Mouse (Mus musculus): ENCODE data around the gene Socs3. TPM values are rescaled to one million over a fixed set of nuclear protein-coding genes. Genes with fewer than 3 reads are reported as not detected.

The Socs3 gene
- polyA plus RNA-seq, 1 experiment from 2014 or later = 13.2 TPM

- Histone ChIP-seq H3K9me3 (replicated peaks) (no peaks in the 10 kb centered on the region), H3K4me3 (0 out of 2 replicates have a peak overlapping the region, but pooled peaks have one; percentile 7), H3K27ac (no peak overlapping the region), H3K27me3 (ENCODE audit: low read depth, poor library complexity, severe bottlenecking) (no peaks in the 10 kb centered on the region), H3K4me1 (peaks cover 19% of the 10 kb centered on the region), H3K36me3 (no peaks in the 10 kb centered on the region)
- WGBS = 81% methylated on average over 11 of the region's 11 CpGs
- no peak for DNase-seq (ENCODE audit: low spot score)
Observed at GRCm38 (mm10) chr11:117918541-117918940, 51.3 kb downstream of the Socs3 start.

Small RNAs within 50 kb of the gene (microRNA-seq; reads per million reads assigned to microRNA genes)
- gene Mir6933 = not detected

Other genes starting within 250 kb of the Socs3 start
- gene Tmc8, start 188.0 kb downstream of the Socs3 start, polyA plus RNA-seq (2016; fragmentation: Nextera tagmentation; extraction: Ambion mirVana) = 1.4 and 1.5 TPM in 2 replicates
- 25.1 and 28.2 TPM in 2 replicates for gene Tmc6, start 187.8 kb downstream of the Socs3 start, polyA plus RNA-seq (2016; fragmentation: Nextera tagmentation; extraction: Ambion mirVana)
- gene 6030468B19Rik, start 172.4 kb downstream of the Socs3 start, polyA plus RNA-seq (2016; fragmentation: Nextera tagmentation; extraction: Ambion mirVana) = 1.6 and 2.3 TPM in 2 replicates
- gene Gm20708, start 160.4 kb downstream of the Socs3 start, polyA plus RNA-seq (2016; fragmentation: Nextera tagmentation; extraction: Ambion mirVana) = 0.23 and 0.58 TPM in 2 replicates
- gene Syngr2, start 160.4 kb downstream of the Socs3 start, polyA plus RNA-seq (2016; fragmentation: Nextera tagmentation; extraction: Ambion mirVana) = 24.4 and 31.3 TPM in 2 replicates
- 2.4 and 3.3 TPM in 2 replicates for gene Afmid, start 144.1 kb downstream of the Socs3 start, polyA plus RNA-seq (2016; fragmentation: Nextera tagmentation; extraction: Ambion mirVana)
- gene Tk1, start 144.0 kb downstream of the Socs3 start, polyA plus RNA-seq (2016; fragmentation: Nextera tagmentation; extraction: Ambion mirVana) = 170 and 183 TPM in 2 replicates
- 395 and 434 TPM in 2 replicates for gene Birc5, start 120.8 kb downstream of the Socs3 start, polyA plus RNA-seq (2016; fragmentation: Nextera tagmentation; extraction: Ambion mirVana)
- gene Tmem235, start 109.3 kb downstream of the Socs3 start, polyA plus RNA-seq (2016; fragmentation: Nextera tagmentation; extraction: Ambion mirVana) = not detected in 2 replicates
- 2.4 and 3.3 TPM in 2 replicates for gene Tha1, start 96.6 kb downstream of the Socs3 start, polyA plus RNA-seq (2016; fragmentation: Nextera tagmentation; extraction: Ambion mirVana)
- gene Pgs1, start 16.2 kb upstream of the Socs3 start, polyA plus RNA-seq (2016; fragmentation: Nextera tagmentation; extraction: Ambion mirVana) = 47.1 and 47.4 TPM in 2 replicates
- gene Dnah17, start 160.6 kb upstream of the Socs3 start, polyA plus RNA-seq (2016; fragmentation: Nextera tagmentation; extraction: Ambion mirVana) = 0.23 and 0.24 TPM in 2 replicates